Mouse (Mus musculus) kidney, adult 2 months (tissue): ENCODE data around the gene App. TPM values are rescaled to one million over a fixed set of nuclear protein-coding genes. Genes with fewer than 3 reads are reported as not detected.
A peak's percentile ranks its signal among the peaks of the same experiment; 100 is the strongest.

Source experiments
- DNase-seq: peaks from one replicate; pipeline ENCODE4 v3.0.0; 2021
- H3K27ac ChIP-seq: fragments of 200-500 bp; 2 replicates; pipeline ENCODE4 v1.5.1; 2012; ENCODE audit warnings: low read depth, low read length, control low read depth, inconsistent platforms; ENCODE audit not compliant: insufficient read depth
- H3K27me3 ChIP-seq: fragments of 200-500 bp; replicated peaks from 2 replicates; pipeline ENCODE4 v1.6.1; 2012; ENCODE audit warnings: mild to moderate bottlenecking, moderate library complexity, low read length, inconsistent platforms; ENCODE audit not compliant: control insufficient read depth, insufficient read depth
- H3K36me3 ChIP-seq: fragments of 200-500 bp; 2 replicates; pipeline ENCODE4 v1.6.1; 2012; ENCODE audit warnings: mild to moderate bottlenecking, moderate library complexity, low read length, inconsistent platforms; ENCODE audit not compliant: control insufficient read depth, insufficient read depth
- H3K4me1 ChIP-seq: fragments of 200-500 bp; 2 replicates; pipeline ENCODE4 v1.6.1; 2011; ENCODE audit warnings: low read length; ENCODE audit not compliant: control insufficient read depth, insufficient read depth
- H3K4me3 ChIP-seq: fragments of 200-500 bp; 2 replicates; pipeline ENCODE4 v1.5.1; 2011; ENCODE audit warnings: mild to moderate bottlenecking, low read depth, low read length, control low read depth; ENCODE audit not compliant: insufficient read depth
- CTCF ChIP-seq: fragments of 200-500 bp; conservative IDR thresholded peaks from 2 replicates; pipeline ENCODE4 v1.5.1; 2011; ENCODE audit warnings: low read depth, mild to moderate bottlenecking, control low read depth, low read length, moderate library complexity, mixed read lengths; ENCODE audit not compliant: insufficient read depth, insufficient read length
- POLR2A ChIP-seq: fragments of 200-500 bp; IDR thresholded peaks from one replicate; pipeline ENCODE4 v1.6.1; 2011; ENCODE audit warnings: low read depth, low read length, control low read depth
- WGBS: fragments of 180-500 bp; shearing (Covaris S2); methylation state at CpG from one replicate; pipeline ENCODE4 v1.1.7; 2018; 5-methylcytosine and 5-hydroxymethylcytosine counted together
- polyA plus RNA-seq: library from polyadenylated mRNA; depleted of rRNA; stranded (reverse); fragments of >200 nt; gene quantifications from 2 replicates; pipeline ENCODE4 v1.2.3, GENCODE M21; 2012

Gene App
- polyA plus RNA-seq, 1 experiment = 587 TPM

DNA sequence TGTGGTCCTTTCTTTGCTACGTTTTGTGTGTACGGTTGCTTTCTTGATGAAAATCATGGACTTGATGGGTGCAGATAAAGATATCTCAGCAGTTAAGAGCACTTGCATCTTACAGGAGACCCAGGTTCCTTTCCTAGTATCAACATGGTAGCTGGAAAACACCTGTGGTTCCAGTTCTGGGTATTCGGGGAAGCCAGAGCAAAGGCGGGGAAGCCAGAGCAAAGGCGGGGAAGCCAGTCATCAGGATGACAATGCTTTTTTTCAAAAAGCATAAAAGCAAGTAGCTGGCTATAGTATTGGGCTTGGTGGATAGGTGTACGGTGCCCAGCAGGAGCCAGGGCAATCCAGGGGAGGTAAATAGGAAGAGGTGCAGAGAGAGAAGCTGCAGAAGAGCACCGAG lies 65.1 kb downstream of the App start:
- Histone ChIP-seq H3K4me3 (no peak overlapping the region), H3K36me3 (no peaks in the 10 kb centered on the region), H3K27me3 (no peaks in the 10 kb centered on the region), H3K4me1 (peaks cover 13% of the 10 kb centered on the region; the same call in 1 of the 2 replicates), H3K27ac (no peak overlapping the region)
- DNase-seq = no peak
- 86% methylated on average over 7 of the region's 7 CpGs for WGBS
- TF ChIP-seq CTCF (no peak), POLR2A (no peak)

DNA sequence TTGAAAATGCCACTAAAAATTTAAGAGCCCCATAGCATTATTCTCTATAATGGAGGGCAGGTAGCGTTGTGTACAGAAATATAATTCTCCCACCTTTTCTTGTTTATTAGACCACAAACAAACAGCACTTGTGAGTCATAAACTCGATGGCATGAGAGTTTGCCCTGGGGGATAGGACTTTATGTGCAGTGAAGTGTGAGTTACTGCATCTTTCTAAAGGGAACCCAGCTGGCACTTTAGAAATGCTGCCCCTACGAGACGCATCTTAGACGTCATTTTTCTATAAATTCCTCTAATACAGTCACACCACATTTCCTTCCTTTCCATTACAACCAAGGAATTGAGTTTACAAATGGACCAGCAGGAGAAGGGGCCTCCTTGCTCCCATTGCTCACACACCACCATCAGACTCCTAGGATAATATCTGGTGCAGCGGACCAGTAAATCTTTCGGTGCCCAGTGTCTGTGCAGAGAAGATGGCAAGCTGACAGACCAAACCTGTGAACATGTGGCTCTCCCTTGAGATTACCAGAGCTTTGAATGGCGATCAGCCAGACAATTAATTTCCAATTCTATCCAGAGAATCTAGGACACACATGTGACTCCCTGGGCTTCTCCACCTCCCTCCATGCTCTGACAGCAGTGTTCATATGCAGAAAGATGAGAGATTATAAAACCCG lies 66.8 kb downstream of the App start:
- Histone ChIP-seq H3K27me3 (no peaks in the 10 kb centered on the region), H3K4me3 (no peak overlapping the region), H3K36me3 (peaks cover 1% of the 10 kb centered on the region), H3K27ac (peak overlapping the region; percentile 28; the same call in 1 of the 2 replicates), H3K4me1 (peaks cover 14% of the 10 kb centered on the region; the same call in 1 of the 2 replicates)
- 35% methylated on average over 9 of the region's 9 CpGs for WGBS
- TF ChIP-seq CTCF = no peak
- no peak for TF ChIP-seq POLR2A
- DNase-seq = no peak

GRCm38 (mm10) chr16:85105603-85106002 lies 68.0 kb downstream of the App start:
- peaks cover 6% of the 10 kb centered on the region for H3K36me3 ChIP-seq
- DNase-seq = no peak
- H3K27me3 ChIP-seq = no peaks in the 10 kb centered on the region
- peaks cover 14% of the 10 kb centered on the region; the same call in 1 of the 2 replicates for H3K4me1 ChIP-seq
- no peak overlapping the region for H3K27ac ChIP-seq
- TF ChIP-seq POLR2A (no peak), CTCF (no peak)
- H3K4me3 ChIP-seq = no peak overlapping the region
- 75% methylated on average over 4 of the region's 4 CpGs for WGBS

DNA sequence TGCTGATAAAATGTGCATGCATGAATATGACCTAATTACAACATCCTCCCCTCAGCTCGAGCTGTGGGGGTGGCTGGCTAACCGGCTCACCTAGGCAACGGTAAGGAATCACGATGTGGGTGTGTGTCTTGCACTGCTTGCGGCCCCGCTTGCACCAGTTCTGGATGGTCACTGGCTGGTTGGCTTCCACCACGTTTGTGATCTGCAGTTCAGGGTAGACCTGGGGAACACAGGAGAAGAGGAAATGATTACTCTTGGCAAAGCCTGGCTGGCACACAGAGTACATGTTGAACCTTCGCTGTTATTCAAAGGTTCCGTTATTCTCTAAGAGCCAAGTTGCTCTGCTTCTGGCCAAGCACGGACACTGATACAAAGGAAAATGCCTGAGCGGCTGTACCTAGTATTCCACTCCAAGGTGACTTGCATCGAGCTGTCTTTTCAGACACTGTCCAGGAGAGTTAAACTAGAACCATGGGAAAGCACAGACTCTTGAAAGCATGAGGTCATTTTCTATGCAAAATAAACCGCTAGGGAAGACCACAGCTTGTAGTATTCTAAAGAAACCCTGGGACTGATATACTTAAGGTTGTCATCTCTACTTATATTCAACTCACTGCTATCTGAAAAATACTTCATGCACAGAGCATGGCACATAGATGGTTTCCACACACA lies 70.3 kb downstream of the App start:
- 61% methylated on average over 13 of the region's 13 CpGs for WGBS
- Histone ChIP-seq H3K27me3 (no peaks in the 10 kb centered on the region), H3K4me1 (peaks cover 12% of the 10 kb centered on the region; the same call in 1 of the 2 replicates), H3K27ac (no peak overlapping the region), H3K36me3 (peaks cover 6% of the 10 kb centered on the region), H3K4me3 (no peak overlapping the region)
- DNase-seq = no peak
- no peak for TF ChIP-seq POLR2A
- TF ChIP-seq CTCF = no peak

DNA sequence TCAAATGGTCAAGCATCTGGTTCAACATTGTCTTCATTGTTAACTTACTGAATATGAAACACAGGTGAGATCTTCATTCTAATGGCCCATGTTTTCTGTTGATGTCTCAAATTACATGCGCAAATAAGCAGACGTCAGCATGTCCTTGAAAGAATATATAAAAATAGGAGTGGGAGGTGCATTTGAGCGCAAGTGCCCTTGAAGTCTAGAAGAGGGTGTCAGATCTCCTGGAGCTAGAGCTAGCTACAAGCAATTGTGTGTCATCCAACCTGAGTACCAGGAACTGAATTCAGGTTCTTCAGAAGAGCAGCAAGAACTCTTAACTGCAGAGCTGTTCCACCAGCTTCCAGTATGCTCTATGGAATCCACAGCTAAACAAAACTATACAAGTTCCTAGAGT lies 72.0 kb downstream of the App start:
- no peak for DNase-seq
- WGBS = 87% methylated on average over 3 of the region's 3 CpGs

GRCm38 (mm10) chr16:85100806-85101205 lies 72.8 kb downstream of the App start:
- no peak for DNase-seq
- Histone ChIP-seq H3K36me3 (peaks cover 6% of the 10 kb centered on the region), H3K27ac (no peak overlapping the region), H3K27me3 (no peaks in the 10 kb centered on the region), H3K4me3 (no peak overlapping the region), H3K4me1 (peaks cover 9% of the 10 kb centered on the region; the same call in 1 of the 2 replicates)
- 39% methylated on average over 3 of the region's 3 CpGs for WGBS
- TF ChIP-seq CTCF = no peak
- no peak for TF ChIP-seq POLR2A

More for the DNA sequence above, 72.0 kb downstream of the App start:
- TF ChIP-seq CTCF (no peak), POLR2A (no peak)
- H3K4me1 ChIP-seq = peaks cover 7% of the 10 kb centered on the region; the same call in 1 of the 2 replicates
- peaks cover 6% of the 10 kb centered on the region for H3K36me3 ChIP-seq
- H3K4me3 ChIP-seq = no peak overlapping the region
- no peaks in the 10 kb centered on the region for H3K27me3 ChIP-seq
- H3K27ac ChIP-seq = no peak overlapping the region

DNA sequence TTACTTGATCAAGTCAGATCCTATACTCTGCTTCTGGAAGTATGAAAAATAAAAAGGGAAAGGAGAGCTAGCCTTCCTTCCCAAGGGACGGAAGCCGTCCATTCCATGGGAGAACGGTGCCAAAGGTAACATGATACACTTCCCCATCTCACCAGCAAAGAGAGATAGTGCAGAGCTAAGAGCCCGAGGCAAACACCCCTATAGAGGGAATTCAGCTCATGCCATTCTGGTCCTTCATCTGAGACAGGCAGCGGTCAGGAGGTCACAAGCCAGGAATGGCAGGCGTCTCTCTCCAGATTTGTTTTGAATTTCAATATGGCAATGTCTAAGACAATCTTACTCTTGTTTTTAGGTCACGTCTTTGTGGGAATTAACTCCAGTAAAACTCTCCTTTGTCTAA lies 74.1 kb downstream of the App start:
- Histone ChIP-seq H3K27me3 (no peaks in the 10 kb centered on the region), H3K4me3 (no peak overlapping the region), H3K36me3 (peaks cover 6% of the 10 kb centered on the region), H3K27ac (no peak overlapping the region), H3K4me1 (peaks cover 15% of the 10 kb centered on the region)
- 63% methylated on average over 7 of the region's 7 CpGs for WGBS
- DNase-seq = no peak
- TF ChIP-seq CTCF (no peak), POLR2A (no peak)
